Mouse (Mus musculus): ENCODE measurements around the gene Lrriq3. TPM values are rescaled to one million over a fixed set of nuclear protein-coding genes. Genes with fewer than 3 reads are reported as not detected.

Gene Lrriq3
- polyA plus RNA-seq (2016; fragmentation: Nextera tagmentation; extraction: Ambion mirVana), result 0.89 and 1.1 TPM in 2 replicates

DNA sequence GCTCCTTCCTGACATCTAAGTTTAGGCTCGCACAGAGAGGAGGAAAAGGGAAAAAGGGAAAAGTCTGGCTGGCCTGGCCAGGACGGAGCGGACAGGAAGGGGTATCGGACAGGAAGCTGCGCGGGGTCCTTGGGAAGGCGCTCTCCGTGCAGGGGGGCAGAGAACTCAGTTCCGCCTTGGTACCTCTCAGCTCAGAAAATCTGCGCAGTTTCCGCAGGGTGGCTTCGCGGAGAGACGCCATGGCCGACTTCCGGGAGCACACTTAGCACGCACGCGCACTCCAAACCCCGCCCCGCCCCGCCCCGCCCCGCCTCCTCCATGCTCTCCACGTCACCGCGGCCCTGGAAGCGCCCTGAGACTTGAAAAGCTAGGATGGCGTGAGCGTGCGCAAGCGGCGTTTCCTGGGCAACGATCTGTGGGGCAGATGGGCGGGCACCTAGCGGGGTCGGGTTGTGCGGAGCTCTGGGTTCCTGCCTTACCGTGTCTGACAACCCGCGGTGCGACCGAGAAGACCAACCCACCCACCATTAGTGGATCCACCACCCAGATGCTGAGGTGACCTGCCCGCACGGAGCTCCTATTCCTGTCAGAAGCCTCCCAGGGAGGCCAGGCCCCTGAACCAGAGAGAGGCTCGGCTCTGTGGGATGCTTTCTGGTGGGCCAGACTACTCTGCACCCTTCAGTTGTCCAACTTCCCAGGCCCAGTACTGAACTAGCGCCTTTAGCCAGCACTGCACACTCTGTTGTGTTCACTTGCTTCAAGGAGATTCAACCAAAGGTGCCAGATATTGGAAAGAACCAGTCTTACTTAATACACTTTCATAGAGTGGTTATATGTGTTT, at the start of gene Lrriq3, which contains the start of gene Fpgt:
TSS of gene Lrriq3 (plus strand) at position 319 of the 841 bp plus-strand sequence.
TSS of gene Fpgt (minus strand) at position 288 of the 841 bp plus-strand sequence.
- under 1% methylated on average over 47 of the region's 47 CpGs for WGBS
- Histone ChIP-seq H3K4me3 (peak within 1 kb of the TSS; percentile 72), H3K27me3 (replicated peaks; ENCODE audit: low read depth, poor library complexity, severe bottlenecking) (no peaks in the 10 kb centered on the region), H3K27ac (replicated peaks) (peak within 1 kb of the TSS; percentile 91), H3K4me1 (peaks cover 12% of the 10 kb centered on the region), H3K9me3 (no peaks in the 10 kb centered on the region), H3K36me3 (replicated peaks) (0 out of 2 replicates have a peak, but pooled peaks cover 5% of the 10 kb centered on the region)
- peak; percentile 98 for DNase-seq (ENCODE audit: low spot score)

DNA sequence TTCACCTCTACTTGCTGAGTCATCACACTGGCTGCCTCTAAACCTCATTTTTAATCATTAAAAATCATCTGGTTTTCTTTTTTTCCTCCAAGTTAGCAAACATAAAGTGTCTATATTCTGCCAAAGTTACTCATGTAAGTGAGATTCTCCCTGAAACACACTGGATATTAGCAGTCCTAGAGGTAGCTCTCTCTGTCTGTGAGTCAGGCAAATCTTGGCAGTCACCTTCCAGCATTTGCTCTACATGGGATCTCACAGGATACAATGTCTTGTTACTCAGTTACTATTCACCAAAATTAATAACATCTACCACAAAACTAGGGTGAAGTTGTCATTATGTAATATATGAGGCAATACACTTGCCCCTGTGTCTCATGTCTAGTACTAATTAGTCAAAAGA, 41.2 kb upstream of the Lrriq3 start:
- H3K4me1 ChIP-seq, result no peaks in the 10 kb centered on the region
- DNase-seq (ENCODE audit: low spot score), result no peak
- no peaks in the 10 kb centered on the region for H3K9me3 ChIP-seq
- no peak overlapping the region for H3K27ac ChIP-seq (replicated peaks)
- H3K36me3 ChIP-seq (replicated peaks), result no peaks in the 10 kb centered on the region
- H3K27me3 ChIP-seq (replicated peaks; ENCODE audit: low read depth, poor library complexity, severe bottlenecking), result no peaks in the 10 kb centered on the region
- H3K4me3 ChIP-seq, result no peak overlapping the region

DNA sequence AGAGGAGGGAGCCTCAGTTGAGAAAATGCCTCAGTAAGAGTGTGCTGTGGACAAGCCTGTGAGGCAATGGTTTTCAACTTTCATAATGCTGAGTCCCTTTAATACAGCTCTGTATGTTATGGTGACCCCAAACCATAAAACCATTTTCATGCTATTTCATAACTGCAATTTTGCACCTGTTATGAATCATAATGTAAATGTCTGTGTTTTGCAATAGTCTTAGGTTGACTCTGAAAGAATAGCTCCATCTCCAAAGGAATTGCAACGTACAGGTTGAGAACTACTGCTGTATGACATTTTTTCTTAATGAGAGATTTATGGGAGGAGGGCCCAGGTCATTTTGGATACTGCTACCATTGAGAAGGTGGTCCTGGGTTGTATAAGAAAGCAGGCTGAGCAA, 40.0 kb upstream of the Lrriq3 start:
- 74% methylated on average over 1 of the region's 1 CpGs for WGBS
- H3K4me1 ChIP-seq, result no peaks in the 10 kb centered on the region
- H3K27me3 ChIP-seq (replicated peaks; ENCODE audit: low read depth, poor library complexity, severe bottlenecking), result no peaks in the 10 kb centered on the region
- no peak overlapping the region for H3K4me3 ChIP-seq
- no peaks in the 10 kb centered on the region for H3K36me3 ChIP-seq (replicated peaks)
- no peak for DNase-seq (ENCODE audit: low spot score)
- H3K9me3 ChIP-seq, result no peaks in the 10 kb centered on the region
- H3K27ac ChIP-seq (replicated peaks), result no peak overlapping the region

DNA sequence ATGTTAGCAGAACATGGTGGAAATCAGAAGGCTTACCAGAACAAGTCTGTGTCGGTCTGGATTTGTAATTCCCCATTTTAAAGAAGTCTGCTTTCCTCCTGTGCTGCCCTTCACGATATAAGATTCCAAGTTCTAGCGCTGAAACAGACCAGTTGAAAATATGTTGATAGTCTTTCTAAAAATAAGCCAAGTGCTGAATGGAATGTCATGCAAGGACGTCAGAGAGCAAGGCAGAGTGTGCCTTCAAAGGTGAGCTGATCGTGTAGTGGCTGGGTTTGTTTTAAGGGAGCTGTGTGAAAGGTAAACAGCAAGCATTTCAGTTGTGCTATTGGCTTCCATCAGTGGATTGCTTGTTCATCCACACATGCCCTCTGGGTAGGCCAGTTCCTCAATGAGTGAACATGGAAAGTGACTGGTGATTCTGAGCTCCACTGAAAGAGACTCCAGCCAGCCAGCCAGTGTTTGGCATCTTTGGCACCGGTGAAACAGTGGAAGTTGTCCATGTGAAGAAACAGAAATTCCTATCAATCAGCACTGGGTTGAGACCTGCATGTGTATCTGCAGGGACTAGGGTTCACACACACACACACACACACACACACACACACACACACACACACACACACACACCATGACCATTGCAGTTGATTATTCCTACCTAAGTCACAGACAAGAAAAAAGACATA, 37.9 kb upstream of the Lrriq3 start, which contains the start of gene Tnni3k:
TSS of gene Tnni3k (minus strand) at position 177 of the 686 bp plus-strand sequence.
- Histone ChIP-seq H3K4me1 (no peaks in the 10 kb centered on the region), H3K36me3 (replicated peaks) (no peaks in the 10 kb centered on the region), H3K9me3 (no peaks in the 10 kb centered on the region), H3K27me3 (replicated peaks; ENCODE audit: low read depth, poor library complexity, severe bottlenecking) (no peaks in the 10 kb centered on the region), H3K4me3 (no peak within 1 kb of the TSS), H3K27ac (replicated peaks) (no peak within 1 kb of the TSS)
- 75% methylated on average over 6 of the region's 6 CpGs for WGBS
- no peak for DNase-seq (ENCODE audit: low spot score)

GRCm38 (mm10) chr3:155056606-155057005, 36.6 kb upstream of the Lrriq3 start:
- no peaks in the 10 kb centered on the region for H3K36me3 ChIP-seq (replicated peaks)
- no peak overlapping the region for H3K4me3 ChIP-seq
- H3K27me3 ChIP-seq (replicated peaks; ENCODE audit: low read depth, poor library complexity, severe bottlenecking), result no peaks in the 10 kb centered on the region
- no peaks in the 10 kb centered on the region for H3K9me3 ChIP-seq
- no peak for DNase-seq (ENCODE audit: low spot score)
- no peak overlapping the region for H3K27ac ChIP-seq (replicated peaks)
- no peaks in the 10 kb centered on the region for H3K4me1 ChIP-seq

DNA sequence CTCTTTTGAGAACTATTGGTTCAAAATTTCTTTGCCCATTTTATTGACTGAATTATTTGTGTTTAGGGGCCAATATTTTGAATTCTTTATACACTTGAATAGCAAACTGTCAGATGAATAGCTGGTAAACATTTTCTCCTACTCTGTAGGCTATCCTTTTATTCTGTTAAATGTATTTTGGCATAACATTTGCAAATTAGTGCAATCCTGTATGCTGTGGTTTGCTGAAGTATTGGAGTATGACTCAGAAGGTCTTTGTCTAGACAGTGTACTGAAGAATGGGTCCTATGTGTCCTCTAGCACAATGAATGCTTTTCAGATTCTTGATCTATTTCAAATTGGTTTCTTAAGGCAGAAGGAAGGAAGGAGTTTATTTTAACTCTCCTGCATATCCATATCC, 35.7 kb upstream of the Lrriq3 start:
- no peaks in the 10 kb centered on the region for H3K4me1 ChIP-seq
- H3K4me3 ChIP-seq, result no peak overlapping the region
- H3K36me3 ChIP-seq (replicated peaks), result no peaks in the 10 kb centered on the region
- H3K27me3 ChIP-seq (replicated peaks; ENCODE audit: low read depth, poor library complexity, severe bottlenecking), result no peaks in the 10 kb centered on the region
- DNase-seq (ENCODE audit: low spot score), result no peak
- no peaks in the 10 kb centered on the region for H3K9me3 ChIP-seq
- no peak overlapping the region for H3K27ac ChIP-seq (replicated peaks)

GRCm38 (mm10) chr3:155058800-155059448, 34.3 kb upstream of the Lrriq3 start:
- no peak for DNase-seq (ENCODE audit: low spot score)
- Histone ChIP-seq H3K27me3 (replicated peaks; ENCODE audit: low read depth, poor library complexity, severe bottlenecking) (no peaks in the 10 kb centered on the region), H3K4me1 (no peaks in the 10 kb centered on the region), H3K9me3 (no peaks in the 10 kb centered on the region), H3K27ac (replicated peaks) (no peak overlapping the region), H3K4me3 (no peak overlapping the region), H3K36me3 (replicated peaks) (no peaks in the 10 kb centered on the region)
- WGBS, result 84% methylated on average over 6 of the region's 6 CpGs

GRCm38 (mm10) chr3:155059449-155059822, 33.8 kb upstream of the Lrriq3 start:
- Histone ChIP-seq H3K4me3 (no peak overlapping the region), H3K36me3 (replicated peaks) (no peaks in the 10 kb centered on the region), H3K9me3 (no peaks in the 10 kb centered on the region), H3K27me3 (replicated peaks; ENCODE audit: low read depth, poor library complexity, severe bottlenecking) (no peaks in the 10 kb centered on the region), H3K4me1 (no peaks in the 10 kb centered on the region), H3K27ac (replicated peaks) (no peak overlapping the region)
- DNase-seq (ENCODE audit: low spot score), result no peak

DNA sequence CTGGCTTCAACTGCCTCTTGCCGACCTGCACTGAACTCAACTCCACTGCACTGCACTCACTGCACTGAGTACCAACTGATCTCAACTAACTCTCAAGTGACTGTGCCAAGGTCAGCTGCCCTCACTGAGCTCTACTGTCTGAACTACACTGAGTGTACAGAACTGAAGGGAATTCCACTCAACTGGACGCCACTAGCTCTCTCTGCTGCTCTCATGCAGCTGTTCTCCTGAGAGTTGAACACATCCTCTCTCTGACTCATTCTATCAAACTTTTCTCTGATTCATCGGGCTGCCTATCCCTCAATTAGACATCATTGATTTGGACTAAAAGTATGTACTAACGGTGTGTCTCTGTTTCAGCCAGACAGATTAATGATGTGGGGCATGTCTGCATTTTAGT, 15.3 kb upstream of the Lrriq3 start:
- no peaks in the 10 kb centered on the region for H3K36me3 ChIP-seq (replicated peaks)
- no peak overlapping the region for H3K27ac ChIP-seq (replicated peaks)
- no peaks in the 10 kb centered on the region for H3K4me1 ChIP-seq
- no peaks in the 10 kb centered on the region for H3K9me3 ChIP-seq
- 81% methylated on average over 4 of the region's 4 CpGs for WGBS
- H3K27me3 ChIP-seq (replicated peaks; ENCODE audit: low read depth, poor library complexity, severe bottlenecking), result no peaks in the 10 kb centered on the region
- no peak overlapping the region for H3K4me3 ChIP-seq
- DNase-seq (ENCODE audit: low spot score), result no peak

- DNase-seq (ENCODE audit: low spot score), result no peak
- Histone ChIP-seq H3K9me3 (no peaks in the 10 kb centered on the region), H3K4me3 (peak overlapping the region; percentile 72), H3K36me3 (replicated peaks) (peaks cover 14% of the 10 kb centered on the region), H3K4me1 (peaks cover 12% of the 10 kb centered on the region), H3K27ac (replicated peaks) (no peak overlapping the region), H3K27me3 (replicated peaks; ENCODE audit: low read depth, poor library complexity, severe bottlenecking) (no peaks in the 10 kb centered on the region)
- WGBS, result 92% methylated on average over 6 of the region's 6 CpGs
Observed at GRCm38 (mm10) chr3:155092081-155092480, 1.2 kb upstream of the Lrriq3 start.

DNA sequence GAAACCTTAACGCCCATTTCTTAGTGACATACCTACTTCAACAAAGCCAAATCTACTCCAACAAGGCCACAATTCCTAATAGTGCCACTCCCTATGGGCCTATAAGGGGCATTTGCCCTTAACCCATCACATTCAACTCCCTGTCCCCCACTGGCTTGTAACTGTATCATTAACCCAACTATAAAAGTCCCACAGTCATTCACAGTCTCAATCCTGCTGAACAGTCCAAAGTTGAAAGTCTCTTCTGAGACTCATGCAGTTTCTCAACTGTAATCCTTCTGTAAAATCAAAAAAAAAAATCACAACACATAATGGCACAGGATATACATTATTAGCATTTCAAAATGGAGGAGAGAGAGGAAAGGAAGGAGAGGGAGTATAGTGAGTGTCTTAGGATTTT, 6.0 kb downstream of the Lrriq3 start:
- no peak overlapping the region for H3K27ac ChIP-seq (replicated peaks)
- no peak for DNase-seq (ENCODE audit: low spot score)
- no peaks in the 10 kb centered on the region for H3K9me3 ChIP-seq
- no peak overlapping the region for H3K4me3 ChIP-seq
- no peaks in the 10 kb centered on the region for H3K27me3 ChIP-seq (replicated peaks; ENCODE audit: low read depth, poor library complexity, severe bottlenecking)
- H3K4me1 ChIP-seq, result no peaks in the 10 kb centered on the region
- H3K36me3 ChIP-seq (replicated peaks), result no peaks in the 10 kb centered on the region
- WGBS, result 82% methylated on average over 1 of the region's 1 CpGs

DNA sequence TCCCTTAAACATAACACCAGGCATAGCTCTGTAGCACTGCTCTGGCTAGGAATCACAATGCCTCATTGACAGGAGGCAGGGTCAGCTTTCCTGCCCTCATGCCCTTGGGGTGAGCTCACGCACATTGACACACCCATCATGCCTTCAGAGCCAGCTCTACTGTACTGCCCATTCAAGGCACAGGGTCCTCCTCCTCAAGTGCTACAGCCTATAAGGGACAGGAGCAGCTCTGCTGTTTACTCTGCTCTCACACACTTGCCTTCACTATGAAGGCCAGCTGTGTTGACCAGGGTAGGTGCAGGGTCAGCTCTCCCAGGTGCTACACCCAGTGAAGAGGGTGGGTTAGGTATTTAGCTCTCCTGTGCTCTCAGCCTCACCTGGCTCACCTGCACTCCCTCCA, 12.7 kb downstream of the Lrriq3 start:
- H3K36me3 ChIP-seq (replicated peaks), result no peaks in the 10 kb centered on the region
- WGBS, result 39% methylated on average over 1 of the region's 1 CpGs

More for the DNA sequence above, 12.7 kb downstream of the Lrriq3 start:
- Histone ChIP-seq H3K4me1 (0 out of 2 replicates have a peak, but pooled peaks cover 2% of the 10 kb centered on the region), H3K27ac (replicated peaks) (no peak overlapping the region), H3K9me3 (no peaks in the 10 kb centered on the region), H3K27me3 (replicated peaks; ENCODE audit: low read depth, poor library complexity, severe bottlenecking) (no peaks in the 10 kb centered on the region), H3K4me3 (no peak overlapping the region)
- DNase-seq (ENCODE audit: low spot score), result no peak
